Mouse (Mus musculus) kidney, adult 2 months (tissue): ENCODE measurements around the gene Grik4.

Source experiments
- CTCF ChIP-seq: fragments of 200-500 bp; conservative IDR thresholded peaks from 2 replicates; pipeline ENCODE4 v1.5.1; 2011; ENCODE audit warnings: low read depth, mild to moderate bottlenecking, control low read depth, low read length, moderate library complexity, mixed read lengths; ENCODE audit not compliant: insufficient read depth, insufficient read length
- POLR2A ChIP-seq: fragments of 200-500 bp; IDR thresholded peaks from one replicate; pipeline ENCODE4 v1.6.1; 2011; ENCODE audit warnings: low read depth, low read length, control low read depth

DNA sequence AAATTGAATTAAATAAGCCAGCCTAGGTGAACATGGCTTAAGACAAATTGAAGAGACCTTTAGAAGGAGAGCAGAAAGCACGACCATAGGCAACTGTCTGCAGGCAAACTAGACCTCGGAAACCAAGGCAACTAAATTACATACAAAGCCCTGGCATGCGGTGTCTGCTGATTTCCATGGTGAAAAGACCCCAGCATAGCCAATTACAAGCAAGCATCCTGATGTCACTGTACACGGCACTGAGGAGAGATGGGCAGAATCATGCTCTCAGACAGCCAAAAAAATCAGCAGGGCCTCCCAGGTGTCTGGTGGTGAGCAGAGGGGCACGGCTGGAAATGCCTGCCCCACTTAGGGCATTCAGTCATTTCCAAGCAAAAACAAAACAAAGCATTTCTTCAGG is 80.9 kb downstream of the Grik4 start:
- TF ChIP-seq CTCF (no peak), POLR2A (no peak)
